In the genomic region with DNA sequence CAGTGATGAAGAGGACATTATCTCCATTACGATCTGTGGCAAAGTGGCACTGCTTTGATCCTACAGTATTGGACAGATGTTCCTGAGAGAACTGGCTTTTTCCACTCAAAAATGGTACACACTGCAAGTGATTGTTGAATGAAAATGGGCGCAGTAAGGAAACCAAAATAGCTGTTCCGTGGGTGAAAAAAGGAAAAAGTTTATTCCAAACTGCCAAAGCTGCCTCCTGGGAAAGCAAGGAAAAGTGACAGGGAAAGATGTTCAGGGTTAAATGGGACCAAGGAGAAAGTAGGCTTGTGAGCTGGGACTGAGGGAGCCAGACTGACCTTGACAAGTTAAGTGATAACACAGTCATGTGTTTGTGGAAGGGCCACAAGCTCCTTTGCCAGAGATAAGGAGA, we compare ENCODE assay signal across 28 mouse cellular contexts. TPM values are rescaled to one million over a fixed set of nuclear protein-coding genes. Genes with fewer than 3 reads are reported as not detected.
DNase-seq lines count a peak whose midpoint lies in the region; ATAC-seq and TF ChIP-seq lines count a peak whose summit lies in the region.
"Had no signal": no experiment of that assay in that cellular context is flagged by ENCODE, and none has a peak within 500 bp of the region (broad histone marks: within the 10 kb centered on the region; RNA-seq: fewer than 3 reads in every experiment).

No protein-coding gene starts in this region.

- H3K27me3 ChIP-seq in embryonic facial prominence, embryonic 11.5 days (ENCODE audit: control insufficient read depth, insufficient read depth, low read length), result no peaks in the 10 kb centered on the region
- H3K27me3 ChIP-seq in embryonic facial prominence, embryonic 10.5 days (replicated peaks; ENCODE audit: low read depth, poor library complexity, severe bottlenecking), result no peaks in the 10 kb centered on the region
- no peaks in the 10 kb centered on the region for H3K27me3 ChIP-seq in midbrain, embryonic 13.5 days
- H3K27me3 ChIP-seq: forebrain, embryonic 13.5 days; heart, embryonic 13.5 days; hindbrain, embryonic 12.5 days had no signal

- no peak overlapping the region for H3K4me3 ChIP-seq in embryonic facial prominence, embryonic 11.5 days (ENCODE audit: low read depth, low read length)
- H3K4me3 ChIP-seq in embryonic facial prominence, embryonic 10.5 days, result no peak overlapping the region
- no peak overlapping the region for H3K4me3 ChIP-seq in layer of hippocampus, adult 2 months
- no peak overlapping the region for H3K4me3 ChIP-seq in midbrain, embryonic 13.5 days (replicated peaks)
- H3K4me3 ChIP-seq: forebrain, embryonic 10.5 days; forebrain, embryonic 13.5 days; heart, embryonic 13.5 days; hindbrain, embryonic 12.5 days had no signal

- no peaks in the 10 kb centered on the region for H3K9me3 ChIP-seq in embryonic facial prominence, embryonic 11.5 days (replicated peaks; ENCODE audit: control insufficient read depth, low read length)
- H3K9me3 ChIP-seq in embryonic facial prominence, embryonic 10.5 days, result no peaks in the 10 kb centered on the region
- H3K9me3 ChIP-seq in midbrain, embryonic 13.5 days, result no peaks in the 10 kb centered on the region
- H3K9me3 ChIP-seq: forebrain, embryonic 10.5 days; forebrain, embryonic 13.5 days; heart, embryonic 13.5 days; hindbrain, embryonic 12.5 days had no signal

- H3K36me3 ChIP-seq in embryonic facial prominence, embryonic 11.5 days (replicated peaks; ENCODE audit: control insufficient read depth, insufficient read depth, low read depth, low read length), result no peaks in the 10 kb centered on the region
- no peaks in the 10 kb centered on the region for H3K36me3 ChIP-seq in embryonic facial prominence, embryonic 10.5 days (replicated peaks)
- no peaks in the 10 kb centered on the region for H3K36me3 ChIP-seq in midbrain, embryonic 13.5 days
- H3K36me3 ChIP-seq: forebrain, embryonic 10.5 days; heart, embryonic 13.5 days; hindbrain, embryonic 12.5 days had no signal

- H3K4me2 ChIP-seq in embryonic facial prominence, embryonic 11.5 days (ENCODE audit: low read depth, low read length), result no peak overlapping the region
- no peak overlapping the region for H3K4me2 ChIP-seq in midbrain, embryonic 13.5 days (replicated peaks)
- H3K4me2 ChIP-seq: forebrain, embryonic 13.5 days; heart, embryonic 13.5 days; hindbrain, embryonic 12.5 days had no signal

- no peak for ATAC-seq in embryonic facial prominence, embryonic 11.5 days (replicated peaks; ENCODE audit: insufficient number of reproducible peaks, low FRiP score, low TSS enrichment, low read depth)
- ATAC-seq in midbrain, embryonic 13.5 days, result no peak
- ATAC-seq: activated CD4-positive, CD25-positive, alpha-beta regulatory T cell, adult 4 months; forebrain, embryonic 13.5 days; forebrain, embryonic 16.5 days; hindbrain, embryonic 16.5 days had no signal

- H3K27ac ChIP-seq in embryonic facial prominence, embryonic 11.5 days (replicated peaks; ENCODE audit: low read depth, low read length), result no peak overlapping the region
- no peak overlapping the region for H3K27ac ChIP-seq in embryonic facial prominence, embryonic 10.5 days (replicated peaks)
- H3K27ac ChIP-seq in layer of hippocampus, adult 2 months, result peak overlapping the region; percentile 80
- H3K27ac ChIP-seq in midbrain, embryonic 13.5 days, result no peak overlapping the region
- H3K27ac ChIP-seq: forebrain, embryonic 10.5 days; forebrain, embryonic 13.5 days; heart, embryonic 13.5 days; hindbrain, embryonic 12.5 days had no signal

- H3K4me1 ChIP-seq in embryonic facial prominence, embryonic 11.5 days (ENCODE audit: control insufficient read depth, insufficient read depth, low read length), result no peaks in the 10 kb centered on the region
- H3K4me1 ChIP-seq in embryonic facial prominence, embryonic 10.5 days, result peaks cover 4% of the 10 kb centered on the region; the same call in 1 of the 2 replicates
- H3K4me1 ChIP-seq in midbrain, embryonic 13.5 days (replicated peaks), result peaks cover 8% of the 10 kb centered on the region

- H3K9ac ChIP-seq in embryonic facial prominence, embryonic 11.5 days (replicated peaks; ENCODE audit: low read length), result no peak overlapping the region
- no peak overlapping the region for H3K9ac ChIP-seq in midbrain, embryonic 13.5 days (replicated peaks)
- H3K9ac ChIP-seq: forebrain, embryonic 13.5 days; heart, embryonic 13.5 days; hindbrain, embryonic 12.5 days had no signal

- DNase-seq in embryonic facial prominence, embryonic 11.5 days (ENCODE audit: low spot score), result peak; percentile 12
- DNase-seq in embryonic facial prominence, embryonic 10.5 days (ENCODE audit: low spot score), result no peak
- no peak for DNase-seq in layer of hippocampus, adult 2 months (ENCODE audit: low spot score in 2 of 2)
- no peak for DNase-seq in layer of hippocampus, adult 9-10 months (ENCODE audit: low spot score)
- peak; percentile 39 for DNase-seq in right cerebral cortex, adult 18-20 months
- DNase-seq in right cerebral cortex, postnatal 36 days (ENCODE audit: low spot score in 2 of 2), result no peak
- peak; percentile 19 for DNase-seq in testis, postnatal 14 days (ENCODE audit: low spot score)
- DNase-seq: adrenal gland, adult 8-10 months; adrenal gland, postnatal 25 days; cerebellum, adult 18-20 months; cerebellum, adult 9-10 months; cerebellum, postnatal 14 days; gastrocnemius, postnatal 25 days; heart, adult 18-20 months had no signal

- TF ChIP-seq CTCF in layer of hippocampus, adult 2 months (conservative IDR thresholded peaks at IDR 0.05), result no peak

- 80% methylated on average over 3 of the region's 3 CpGs for WGBS in embryonic facial prominence, embryonic 11.5 days
- 83% methylated on average over 3 of the region's 3 CpGs for WGBS in embryonic facial prominence, embryonic 10.5 days
- 76% methylated on average over 3 of the region's 3 CpGs for WGBS in midbrain, embryonic 13.5 days

RNA-seq across cellular contexts. Expression of a gene that starts 26.6 kb away (rescaled TPM):
- 0.06 TPM in 1 of 2 replicates, not detected in the other for polyA plus RNA-seq in embryonic facial prominence, embryonic 11.5 days (2014; fragmentation: Nextera tagmentation; extraction: Ambion mirVana)
- polyA plus RNA-seq in embryonic facial prominence, embryonic 10.5 days (2016; fragmentation: Nextera tagmentation; extraction: Ambion mirVana), result not detected in 2 replicates
- 1 to 10 TPM; 6.6 to 9.7 TPM for total RNA-seq in layer of hippocampus, adult 2 months (2021)
- polyA plus RNA-seq in midbrain, embryonic 13.5 days (2015; fragmentation: Nextera tagmentation; extraction: Ambion mirVana), result 3.8 and 4.2 TPM in 2 replicates
- total RNA-seq: ES-E14; gastrocnemius, adult 8-10 months; gastrocnemius, postnatal 25 days; heart, adult 18-20 months; heart, postnatal 25 days; hematopoietic stem cell, adult 5-6 weeks had no signal

RNA-seq across cellular contexts. Expression of a gene that starts 53.4 kb away (rescaled TPM):
- 0.10 and 0.29 TPM in 2 replicates for polyA plus RNA-seq in embryonic facial prominence, embryonic 11.5 days (2014; fragmentation: Nextera tagmentation; extraction: Ambion mirVana)
- polyA plus RNA-seq in embryonic facial prominence, embryonic 10.5 days (2016; fragmentation: Nextera tagmentation; extraction: Ambion mirVana), result 0.10 and 0.24 TPM in 2 replicates
- total RNA-seq in layer of hippocampus, adult 2 months (2021), result 1 to 10 TPM; 2.2 to 2.8 TPM
- polyA plus RNA-seq in midbrain, embryonic 13.5 days (2015; fragmentation: Nextera tagmentation; extraction: Ambion mirVana), result 8.5 and 9.5 TPM in 2 replicates
- total RNA-seq: adrenal gland, adult 8-10 months; adrenal gland, postnatal 25 days; ES-E14; gastrocnemius, adult 8-10 months; gastrocnemius, postnatal 25 days; heart, adult 18-20 months; heart, postnatal 25 days; hematopoietic stem cell, adult 5-6 weeks had no signal
- polyA plus RNA-seq: activated CD4-positive, CD25-positive, alpha-beta regulatory T cell, adult 4 months; forebrain, embryonic 10.5 days; gonadal fat pad, adult 2 months; heart, embryonic 13.5 days; heart, embryonic 16.5 days had no signal

Comparison
In these comparisons a context has a peak if more than half of its experiments do, and no peak if none do; other contexts are left out.
1. DNase-seq: peak in embryonic facial prominence, embryonic 11.5 days (single experiment), right cerebral cortex, adult 18-20 months (single experiment) and testis, postnatal 14 days (single experiment); none in embryonic facial prominence, embryonic 10.5 days (single experiment), layer of hippocampus, adult 2 months (0 of 2), layer of hippocampus, adult 9-10 months (single experiment) and right cerebral cortex, postnatal 36 days (0 of 2).